Mouse (Mus musculus): ENCODE results near the gene Zc2hc1c.

- no peak for TF ChIP-seq CTCF (IDR thresholded peaks at IDR 0.05; ENCODE audit: borderline replicate concordance, insufficient read depth, low read length)
- peak; percentile 84 for TF ChIP-seq POLR2A (IDR thresholded peaks at IDR 0.05; ENCODE audit: low read depth, low read length)
These were observed 50.9 kb downstream of the Zc2hc1c start, which contains the start of gene Nek9 for GRCm38 (mm10) chr12:85339243-85339729.
